Mouse (Mus musculus) brain, embryonic 14.5 days (tissue): ENCODE results near the gene Fndc3b.

Experiments
- CTCF ChIP-seq: fragments of 200-500 bp; IDR thresholded peaks from 2 replicates; pipeline ENCODE4 v1.5.1; 2012; ENCODE audit warnings: inconsistent platforms, mild to moderate bottlenecking, moderate library complexity, borderline replicate concordance; ENCODE audit not compliant: insufficient read depth, insufficient read length; ENCODE audit errors: extremely low read depth
- POLR2A ChIP-seq: fragments of 200-500 bp; IDR thresholded peaks from 2 replicates; pipeline ENCODE4 v1.6.1; 2012; ENCODE audit warnings: mild to moderate bottlenecking, inconsistent platforms, borderline replicate concordance; ENCODE audit not compliant: poor library complexity, insufficient read depth, insufficient read length, severe bottlenecking; ENCODE audit errors: extremely low read depth

DNA sequence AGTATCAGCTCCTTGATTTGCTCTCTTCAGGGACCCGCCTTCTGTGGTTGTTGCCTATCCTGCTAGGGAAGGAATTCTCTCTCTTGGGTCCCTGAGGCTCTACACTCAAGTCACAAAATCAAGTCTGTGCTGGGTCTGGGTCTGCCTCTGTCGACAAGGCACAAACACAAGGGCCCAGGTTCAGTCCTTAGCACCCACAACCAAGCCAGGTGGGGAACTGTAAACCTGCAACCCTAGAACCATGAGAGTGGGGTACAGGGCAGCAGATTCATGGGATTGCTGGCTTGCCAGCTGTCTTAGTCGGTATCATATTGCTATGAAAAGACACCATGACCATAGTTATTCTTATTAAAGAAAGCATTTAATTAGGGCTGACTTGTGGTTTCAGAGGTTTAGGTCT is 121.8 kb downstream of the Fndc3b start:
- TF ChIP-seq POLR2A (no peak), CTCF (no peak)
